In genomic region chrX:99287988-99288387, GRCm38 (mm10) we compare ENCODE assay signal across 24 mouse cellular contexts.
DNase-seq lines count a peak whose midpoint lies in the region; ATAC-seq and TF ChIP-seq lines count a peak whose summit lies in the region.
"Had no signal": no experiment of that assay in that cellular context is flagged by ENCODE, and none has a peak within 500 bp of the region (broad histone marks: within the 10 kb centered on the region; RNA-seq: fewer than 3 reads in every experiment).

No protein-coding gene starts in this region.

- intact Hi-C loops in left cerebral cortex, postnatal 36 days (cut with DNase I) = no loop called here

- no peaks in the 10 kb centered on the region for H3K9me3 ChIP-seq in forebrain, embryonic 15.5 days
- H3K9me3 ChIP-seq: forebrain, embryonic 10.5 days; forebrain, embryonic 13.5 days; G1E; hindbrain, embryonic 12.5 days; hindbrain, embryonic 15.5 days had no signal

- no peak for ATAC-seq in forebrain, embryonic 15.5 days (replicated peaks)
- ATAC-seq: forebrain, embryonic 13.5 days; forebrain, postnatal 0 days; Patski had no signal

- H3K36me3 ChIP-seq in forebrain, embryonic 15.5 days = no peaks in the 10 kb centered on the region
- H3K36me3 ChIP-seq in kidney, adult 2 months (ENCODE audit: control insufficient read depth, insufficient read depth, low read length) = no peaks in the 10 kb centered on the region
- H3K36me3 ChIP-seq: forebrain, embryonic 10.5 days; G1E; hindbrain, embryonic 12.5 days; hindbrain, embryonic 15.5 days had no signal

- H3K27ac ChIP-seq in cortical plate, adult 2 months (ENCODE audit: insufficient read depth, low read length) = 0 out of 2 replicates have a peak overlapping the region, but pooled peaks have one; percentile 1
- no peak overlapping the region for H3K27ac ChIP-seq in forebrain, embryonic 15.5 days (replicated peaks)
- no peak overlapping the region for H3K27ac ChIP-seq in kidney, adult 2 months (ENCODE audit: insufficient read depth, low read depth, low read length)
- H3K27ac ChIP-seq: forebrain, embryonic 10.5 days; forebrain, embryonic 13.5 days; gastrocnemius, adult 2 months; hindbrain, embryonic 12.5 days; hindbrain, embryonic 15.5 days had no signal

- peaks cover 2% of the 10 kb centered on the region; the same call in 1 of the 2 replicates for H3K4me1 ChIP-seq in cortical plate, adult 2 months (ENCODE audit: control insufficient read depth, insufficient read depth, low read length)
- peaks cover 9% of the 10 kb centered on the region for H3K4me1 ChIP-seq in forebrain, embryonic 15.5 days
- H3K4me1 ChIP-seq in kidney, adult 2 months (ENCODE audit: control insufficient read depth, insufficient read depth, low read length) = peaks cover 16% of the 10 kb centered on the region; the same call in 1 of the 2 replicates

- no peak overlapping the region for H3K9ac ChIP-seq in forebrain, embryonic 15.5 days (replicated peaks)
- H3K9ac ChIP-seq: forebrain, embryonic 13.5 days; forebrain, postnatal 0 days; hindbrain, embryonic 12.5 days; hindbrain, embryonic 15.5 days had no signal

- no peak overlapping the region for H3K4me2 ChIP-seq in forebrain, embryonic 15.5 days (replicated peaks)
- H3K4me2 ChIP-seq: forebrain, embryonic 13.5 days; heart, embryonic 11.5 days; hindbrain, embryonic 12.5 days; hindbrain, embryonic 15.5 days had no signal

- no peak for TF ChIP-seq CTCF in cortical plate, adult 2 months (IDR thresholded peaks at IDR 0.05; ENCODE audit: extremely low read depth, insufficient read depth, low read length)
- TF ChIP-seq CTCF in kidney, adult 2 months (conservative IDR thresholded peaks at IDR 0.05; ENCODE audit: insufficient read depth, insufficient read length, low read depth, low read length) = no peak

- WGBS in forebrain, embryonic 15.5 days = 88% methylated on average over 4 of the region's 4 CpGs
- 94% methylated on average over 4 of the region's 4 CpGs for WGBS in kidney, adult 2 months

- no peak overlapping the region for H3K4me3 ChIP-seq in cortical plate, adult 2 months (ENCODE audit: insufficient read depth, low read length)
- no peak overlapping the region for H3K4me3 ChIP-seq in forebrain, embryonic 15.5 days
- H3K4me3 ChIP-seq in kidney, adult 2 months (ENCODE audit: insufficient read depth, low read depth, low read length) = no peak overlapping the region
- H3K4me3 ChIP-seq: forebrain, embryonic 10.5 days; forebrain, embryonic 13.5 days; gastrocnemius, adult 2 months; hindbrain, embryonic 12.5 days; hindbrain, embryonic 15.5 days had no signal

- H3K27me3 ChIP-seq in forebrain, embryonic 15.5 days = no peaks in the 10 kb centered on the region
- H3K27me3 ChIP-seq in kidney, adult 2 months (replicated peaks; ENCODE audit: control insufficient read depth, insufficient read depth, low read length) = no peaks in the 10 kb centered on the region
- H3K27me3 ChIP-seq: CH12.LX, Patski had no signal

- DNase-seq in frontal cortex, adult 2 months (ENCODE audit: extremely low spot score in 1 of 2, low spot score in 1 of 2) = peak; percentile 20 to 30
- no peak for DNase-seq in frontal cortex, postnatal 25 days (ENCODE audit: low spot score in 2 of 2)
- DNase-seq in right cerebral cortex, adult 18-20 months = peak; percentile 51
- no peak for DNase-seq in right cerebral cortex, postnatal 10 days (ENCODE audit: low spot score in 2 of 2)
- DNase-seq in left cerebral cortex, postnatal 36 days (ENCODE audit: low spot score in 2 of 2) = peak; percentile 27 to 35
- no peak for DNase-seq in kidney, adult 2 months
- DNase-seq: adrenal gland, postnatal 10 days; adrenal gland, postnatal 36 days; B cell, adult 2 months; cerebellum, adult 11 months; forebrain, postnatal 0 days; gastrocnemius, adult 2 months; gastrocnemius, postnatal 14 days; heart, adult 11 months had no signal

- TF ChIP-seq POLR2A in cortical plate, adult 2 months (IDR thresholded peaks at IDR 0.05; ENCODE audit: extremely low read depth, insufficient read depth, low read length) = 0 out of 2 replicates have a peak, but pooled peaks have one; percentile 31
- TF ChIP-seq POLR2A in kidney, adult 2 months (IDR thresholded peaks at IDR 0.05; ENCODE audit: low read depth, low read length) = no peak

Comparison
In these comparisons a context has a peak if more than half of its experiments do, and no peak if none do; other contexts are left out.
1. DNase-seq: peak in frontal cortex, adult 2 months (2 of 2), right cerebral cortex, adult 18-20 months (single experiment) and left cerebral cortex, postnatal 36 days (2 of 2); none in frontal cortex, postnatal 25 days (0 of 2), right cerebral cortex, postnatal 10 days (0 of 2) and kidney, adult 2 months (single experiment).